Mouse (Mus musculus) G1E (cell line): ENCODE measurements at regions not wholly inside any gene's neighbourhood (a gene's known extent, or its start where the extent isn't known, plus 50 kb on each side); places are given as distances from the start of the nearest gene placed in this dataset.

ENCODE experiments used
- ATAC-seq: 2 replicates; pipeline ENCODE4 v1.8.0; 2016; ENCODE audit warnings: mild to moderate bottlenecking; ENCODE audit not compliant: insufficient number of reproducible peaks, poor library complexity, low FRiP score, severe bottlenecking; ENCODE audit errors: extremely low read depth
- DNase-seq: peaks from one replicate; pipeline ENCODE4 v3.0.0; 2012; ENCODE audit warnings: low spot score
- H3K27me3 ChIP-seq: 2 replicates; pipeline ENCODE4 v1.6.1; 2012; ENCODE audit warnings: mild to moderate bottlenecking, low read length, inconsistent platforms; ENCODE audit not compliant: insufficient read depth
- H3K36me3 ChIP-seq: replicated peaks from 2 replicates; pipeline ENCODE3; 2012; ENCODE audit warnings: mild to moderate bottlenecking, inconsistent platforms
- H3K4me1 ChIP-seq: 2 replicates; pipeline ENCODE4 v1.6.1; 2012; ENCODE audit warnings: low read depth, low read length, inconsistent platforms, mixed read lengths; ENCODE audit not compliant: insufficient read depth
- H3K4me3 ChIP-seq: 2 replicates; pipeline ENCODE4 v1.5.1; 2012; ENCODE audit warnings: low read depth, mild to moderate bottlenecking, inconsistent platforms, low read length, moderate library complexity, mixed read lengths
- H3K9me3 ChIP-seq: replicated peaks from 2 replicates; pipeline ENCODE4 v1.6.1; 2012; ENCODE audit warnings: inconsistent platforms
- CTCF ChIP-seq: IDR thresholded peaks from 2 replicates; pipeline ENCODE4 v1.5.1; 2012; ENCODE audit warnings: low read depth, low read length, inconsistent platforms, mixed read lengths
- GATA1 ChIP-seq: IDR thresholded peaks from 2 replicates; pipeline ENCODE4 v1.6.1; 2012; ENCODE audit warnings: borderline replicate concordance, low read length, inconsistent platforms, mixed read lengths
- GATA2 ChIP-seq: IDR thresholded peaks from 2 replicates; pipeline ENCODE4 v1.6.1; 2012; ENCODE audit warnings: low read depth, low read length, inconsistent platforms, borderline replicate concordance
- POLR2AphosphoS5 ChIP-seq: IDR thresholded peaks from 2 replicates; pipeline ENCODE4 v1.6.1; 2012; ENCODE audit warnings: low read depth, low read length, inconsistent platforms; ENCODE audit not compliant: insufficient replicate concordance
- TAL1 ChIP-seq: conservative IDR thresholded peaks from 2 replicates; pipeline ENCODE4 v1.6.1; 2012; ENCODE audit warnings: low read depth, low read length, inconsistent platforms, mixed read lengths

DNA sequence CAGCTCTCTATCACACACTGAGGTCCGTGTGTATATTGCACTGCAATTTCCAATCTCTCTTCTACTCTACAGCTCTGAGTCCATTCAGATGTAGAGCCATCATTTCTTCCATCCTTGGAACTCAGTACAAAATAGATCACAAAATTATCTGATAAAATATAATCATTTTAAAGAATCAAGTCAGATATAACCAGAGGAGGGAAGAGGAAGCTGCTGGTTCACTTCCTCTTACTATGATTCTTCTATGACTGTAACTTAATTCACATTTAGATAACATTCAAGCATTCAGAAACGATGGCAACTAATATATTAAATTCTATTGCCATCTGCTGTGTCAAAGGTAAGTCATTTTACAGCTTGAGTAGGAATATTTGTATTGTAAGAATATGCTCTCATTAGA is 1550.1 kb downstream of the Cdh8 start:
- TF ChIP-seq GATA2 = no peak
- TF ChIP-seq GATA1 = no peak
- TF ChIP-seq POLR2AphosphoS5 = no peak
- TF ChIP-seq TAL1 = no peak
- TF ChIP-seq CTCF = no peak
- H3K4me1 ChIP-seq = no peaks in the 10 kb centered on the region
- H3K36me3 ChIP-seq = no peaks in the 10 kb centered on the region
- H3K4me3 ChIP-seq = no peak overlapping the region
- H3K9me3 ChIP-seq = no peaks in the 10 kb centered on the region
- DNase-seq = no peak
- H3K27me3 ChIP-seq = no peaks in the 10 kb centered on the region
- 0 out of 2 replicates have a peak, but pooled peaks have one; percentile 48 for ATAC-seq

DNA sequence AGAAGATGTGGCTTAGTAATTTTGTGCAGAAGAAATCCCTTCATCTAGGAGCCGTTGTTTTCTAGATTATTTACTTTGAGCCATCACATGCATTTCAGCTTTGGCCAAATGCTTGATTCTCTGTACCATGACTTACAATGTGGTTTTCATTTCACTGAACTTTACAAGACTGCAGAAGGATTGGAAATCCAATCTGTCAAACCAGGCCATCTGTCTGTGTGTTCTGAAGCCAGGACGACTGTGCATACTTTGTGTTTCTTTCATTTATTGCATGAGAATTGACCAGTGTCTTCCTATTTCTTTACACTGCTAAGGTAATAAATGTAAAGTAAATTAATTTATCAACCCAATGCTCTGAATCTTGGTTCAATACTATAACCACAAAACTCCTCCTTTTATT is 1554.8 kb downstream of the Cdh8 start:
- no peaks in the 10 kb centered on the region for H3K4me1 ChIP-seq
- H3K4me3 ChIP-seq = no peak overlapping the region
- DNase-seq (no peak), ATAC-seq (no peak)
- TF ChIP-seq GATA2 (no peak), CTCF (no peak), POLR2AphosphoS5 (no peak), GATA1 (no peak), TAL1 (no peak)
- H3K9me3 ChIP-seq = no peaks in the 10 kb centered on the region
- no peaks in the 10 kb centered on the region for H3K27me3 ChIP-seq
- H3K36me3 ChIP-seq = no peaks in the 10 kb centered on the region

DNA sequence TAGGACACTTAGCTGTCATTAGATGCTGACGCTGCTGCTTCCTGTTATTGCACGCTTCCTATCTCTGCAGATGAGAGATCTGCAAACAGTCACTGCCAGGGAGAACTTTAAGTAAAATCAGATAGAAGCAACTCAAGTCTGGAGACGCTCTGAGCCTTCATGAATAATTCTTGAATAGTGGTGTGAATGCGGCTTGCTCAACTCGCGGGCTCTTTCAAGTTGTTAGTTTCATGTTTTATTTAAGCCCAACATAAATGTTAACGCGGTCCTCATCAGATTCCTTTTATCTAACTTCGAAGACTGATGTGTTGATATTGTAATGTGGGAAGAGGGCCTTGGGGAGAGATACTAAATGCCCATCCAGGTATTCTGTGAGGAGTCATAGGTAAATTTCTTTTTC is 1556.1 kb downstream of the Cdh8 start:
- TF ChIP-seq POLR2AphosphoS5 (no peak), TAL1 (no peak), GATA2 (no peak), GATA1 (no peak), CTCF (no peak)
- no peaks in the 10 kb centered on the region for H3K4me1 ChIP-seq
- 0 out of 2 replicates have a peak, but pooled peaks have one; percentile 3 for ATAC-seq
- DNase-seq = no peak
- H3K27me3 ChIP-seq = no peaks in the 10 kb centered on the region
- no peaks in the 10 kb centered on the region for H3K36me3 ChIP-seq
- no peaks in the 10 kb centered on the region for H3K9me3 ChIP-seq
- no peak overlapping the region for H3K4me3 ChIP-seq

DNA sequence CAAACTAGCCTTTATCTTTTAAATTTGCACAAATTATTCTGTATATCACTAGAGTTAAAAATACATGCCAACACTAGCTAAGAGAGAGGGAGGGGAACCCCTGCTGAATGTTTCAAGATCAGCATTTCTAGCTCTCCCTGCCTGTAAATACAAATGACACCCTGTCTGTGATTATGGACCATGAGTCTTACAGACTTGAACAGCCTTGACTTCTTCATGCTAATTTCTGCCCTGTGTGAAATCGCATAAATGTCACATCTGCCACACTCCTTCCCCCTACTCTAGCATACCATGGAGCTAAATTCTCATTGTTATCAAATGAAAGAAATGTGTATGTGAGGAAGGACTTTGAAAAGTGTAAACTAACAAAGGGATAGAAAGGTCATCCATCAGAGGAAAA is 1559.0 kb downstream of the Cdh8 start:
- H3K9me3 ChIP-seq = no peaks in the 10 kb centered on the region
- no peaks in the 10 kb centered on the region for H3K36me3 ChIP-seq
- no peaks in the 10 kb centered on the region for H3K27me3 ChIP-seq
- ATAC-seq = no peak
- no peak overlapping the region for H3K4me3 ChIP-seq
- TF ChIP-seq POLR2AphosphoS5 = no peak
- TF ChIP-seq GATA1 = no peak
- TF ChIP-seq TAL1 = no peak
- no peak for TF ChIP-seq CTCF
- no peak for TF ChIP-seq GATA2
- DNase-seq = no peak
- no peaks in the 10 kb centered on the region for H3K4me1 ChIP-seq
